Mouse (Mus musculus) neutrophil, adult 83 days (primary cell): ENCODE results near the gene Dydc1. TPM values are rescaled to one million over a fixed set of nuclear protein-coding genes. Genes with fewer than 3 reads are reported as not detected.

Source experiments
- total RNA-seq, 2 experiments: library from RNA; stranded (reverse); gene quantifications; one replicate each; pipeline ENCODE4 v1.2.4; 2023

Dydc1 gene
- not detected for total RNA-seq

DNA sequence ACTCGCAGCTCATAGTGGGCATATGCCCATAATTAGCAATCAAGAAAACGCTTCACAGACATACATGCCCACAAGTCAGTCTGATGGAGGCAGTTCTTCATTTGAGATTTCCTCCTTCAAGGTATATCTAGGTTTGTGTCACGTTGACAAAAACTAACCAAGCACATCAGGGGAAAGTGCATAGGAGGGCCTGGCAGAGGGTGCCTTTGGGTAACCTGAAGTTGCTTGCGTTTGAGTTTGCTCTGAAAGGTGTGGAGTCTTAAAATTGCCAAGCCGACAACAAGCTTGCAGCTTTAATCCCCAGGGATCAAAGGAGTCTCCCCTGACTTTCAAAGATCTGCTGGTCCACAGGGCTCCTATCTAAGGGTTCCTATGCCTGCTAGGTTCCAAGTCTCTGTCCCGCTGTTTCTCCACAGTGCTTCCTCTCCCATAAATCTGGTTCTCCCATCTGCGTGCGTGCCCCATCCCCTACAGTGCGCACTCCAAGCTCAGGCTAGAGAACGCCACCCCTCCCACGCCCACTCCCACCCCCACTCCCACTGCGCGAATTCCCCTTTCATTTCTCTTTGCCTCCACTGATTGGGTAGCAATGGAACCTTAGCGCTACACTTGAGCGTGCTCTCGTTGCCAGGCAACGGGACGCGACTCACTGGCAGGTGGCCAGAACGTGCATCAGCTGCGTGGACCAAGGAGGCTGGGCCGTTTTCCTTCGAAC lies at the start of gene Dydc1:
Gene Dydc1, plus strand, starts transcription at position 683 of the 715 bp plus-strand sequence.

DNA sequence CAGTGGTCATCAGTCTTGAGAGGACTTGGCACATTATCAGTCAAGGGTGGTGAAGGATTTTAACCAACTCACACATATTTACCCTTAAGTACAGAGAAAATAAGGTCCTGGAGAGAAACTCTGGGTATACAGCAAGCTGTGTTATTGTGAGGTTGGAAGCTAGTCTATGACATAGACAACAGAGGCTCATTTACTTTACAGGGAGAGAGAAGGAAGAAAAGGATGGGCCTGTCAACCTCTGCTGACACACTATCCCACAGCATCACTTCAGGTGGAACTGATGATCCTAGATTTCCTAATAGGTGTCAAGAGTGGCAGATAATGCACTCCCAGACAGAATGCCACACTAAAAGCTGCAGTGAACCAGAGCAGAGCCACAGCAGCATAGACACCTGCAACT lies 3.6 kb upstream of the Dydc1 start, which contains the start of gene Dydc2:
Gene Dydc2, minus strand, starts transcription at position 101 of the 400 bp plus-strand sequence.

GRCm38 (mm10) chr14:41104853-41105444 lies 32.2 kb downstream of the Dydc1 start, which contains the start of gene Mat1a:
Gene Mat1a, plus strand, starts transcription at chr14:41105035.

DNA sequence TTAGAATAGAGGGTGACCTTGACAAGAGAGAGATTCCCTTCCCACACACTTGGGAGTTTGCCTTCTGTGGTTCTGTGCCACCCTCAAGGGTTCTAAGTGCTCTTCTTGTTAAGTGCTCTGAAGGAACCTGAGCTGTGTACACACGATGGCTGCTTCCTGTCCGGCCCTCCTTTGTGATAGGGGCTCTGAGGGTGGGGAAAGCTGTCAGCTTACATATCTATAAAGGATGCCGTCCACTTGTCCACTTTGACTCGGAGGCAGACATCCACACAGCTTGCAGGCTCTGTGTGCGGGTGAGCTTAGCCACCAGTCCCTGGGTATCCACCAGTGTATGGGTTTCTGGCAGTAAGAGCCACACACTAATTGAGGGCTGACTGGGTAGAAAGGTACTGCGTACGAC lies 58.8 kb downstream of the Dydc1 start, which contains the start of gene Sftpa1:
Gene Sftpa1, plus strand, starts transcription at position 243 of the 400 bp plus-strand sequence.

Other genes with a start within 250 kb of the Dydc1 start
- gene Sh2d4b, start 179.6 kb upstream of the Dydc1 start, total RNA-seq = 1 to 10 TPM in 1 of 2 experiments, under 1 TPM in 1; 0.99 to 1.6 TPM
- gene Tspan14, start 106.1 kb upstream of the Dydc1 start, total RNA-seq = 100 to 1,000 TPM in 1 of 2 experiments, 10 to 100 TPM in 1; 90.2 to 101 TPM
- 1 to 10 TPM; 2.5 to 6.6 TPM for gene Fam213a, start 59.1 kb upstream of the Dydc1 start, total RNA-seq
- gene Dydc2, start 3.7 kb upstream of the Dydc1 start, total RNA-seq = not detected
- gene Mat1a, start 32.1 kb downstream of the Dydc1 start, total RNA-seq = not detected
- gene Sftpa1, start 58.9 kb downstream of the Dydc1 start, total RNA-seq = not detected
- not detected for gene Mbl1, start 78.5 kb downstream of the Dydc1 start, total RNA-seq
- gene Sftpd, start 112.2 kb downstream of the Dydc1 start, total RNA-seq = not detected
- gene Gm2832, start 205.9 kb downstream of the Dydc1 start, total RNA-seq = not detected